Mouse (Mus musculus) forebrain, embryonic 11.5 days (tissue): ENCODE results near the gene Depdc1a. TPM values are rescaled to one million over a fixed set of nuclear protein-coding genes. Genes with fewer than 3 reads are reported as not detected.

Experiments
- polyA plus RNA-seq: library from polyadenylated mRNA; unstranded; fragments of >200 nt; fragmentation: Nextera tagmentation; extraction: Ambion mirVana; gene quantifications from 2 replicates; pipeline ENCODE4 v1.2.1, GENCODE M21; 2014

Gene Depdc1a
- polyA plus RNA-seq, 1 experiment from 2014 or later, result 39.3 TPM

Other genes starting within 250 kb of the Depdc1a start
- 0.15 TPM in 1 of 2 replicates, not detected in the other for gene Rpe65, start 103.7 kb downstream of the Depdc1a start, polyA plus RNA-seq